ENCODE assay signal across 9 mouse cellular contexts in the genomic region with DNA sequence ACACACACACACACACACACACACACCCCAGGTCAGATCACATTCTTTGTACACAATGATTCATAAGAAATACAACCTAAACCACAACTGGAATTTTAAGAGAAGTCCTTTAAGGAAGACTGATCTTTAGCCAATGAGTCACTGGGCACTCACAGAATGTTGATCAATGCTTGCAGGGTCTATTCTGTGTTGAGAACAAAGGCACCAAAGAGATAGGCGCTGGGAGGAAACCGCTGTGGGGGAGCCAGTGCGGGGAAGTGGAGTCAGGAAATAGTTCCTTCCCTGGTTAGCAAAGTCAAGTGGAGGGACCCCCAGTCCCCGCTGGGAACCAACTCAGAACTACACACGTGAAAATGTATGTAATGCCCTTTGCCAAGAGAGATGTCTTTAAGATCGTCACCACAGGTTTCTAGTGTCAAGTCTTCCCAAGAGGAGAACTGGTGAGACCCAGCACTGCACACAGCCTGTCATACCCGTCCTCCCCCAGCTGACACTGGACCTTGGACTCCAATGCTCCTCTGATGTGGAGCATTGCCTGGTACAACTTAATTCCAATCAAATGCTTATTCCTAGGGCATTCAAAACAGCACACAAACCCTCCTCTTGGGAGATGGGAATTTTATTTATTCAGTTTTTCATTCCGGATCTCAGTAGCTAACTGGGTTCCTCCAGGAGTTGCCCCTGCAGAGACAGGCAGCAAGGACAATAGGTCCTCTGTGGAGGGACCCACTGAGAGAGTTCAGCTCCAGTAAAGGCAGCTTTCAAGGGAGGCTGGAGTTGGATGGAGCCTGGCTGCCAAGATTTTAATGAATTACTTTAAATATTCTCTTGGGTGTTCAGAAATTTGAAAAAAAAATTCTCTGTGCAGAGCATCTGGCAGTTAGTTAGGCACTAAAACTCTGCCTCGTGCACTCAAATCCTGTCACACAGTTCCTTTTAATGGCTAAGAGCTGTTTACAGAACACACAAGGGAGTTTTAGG. TPM values are rescaled to one million over a fixed set of nuclear protein-coding genes. Genes with fewer than 3 reads are reported as not detected.
A peak's percentile ranks its signal among the peaks of the same experiment; 100 is the strongest.
DNase-seq lines count a peak whose midpoint lies in the region; ATAC-seq lines count a peak whose summit lies in the region.
"Had no signal": no experiment of that assay in that cellular context is flagged by ENCODE, and none has a peak within 500 bp of the region (broad histone marks: within the 10 kb centered on the region; RNA-seq: fewer than 3 reads in every experiment).

No protein-coding gene starts in this region.

- H3K4me2 ChIP-seq in limb, embryonic 11.5 days (ENCODE audit: low read depth, severe bottlenecking): no peak overlapping the region
- H3K4me2 ChIP-seq: liver, embryonic 15.5 days had no signal

- peaks cover 8% of the 10 kb centered on the region for H3K4me1 ChIP-seq in limb, embryonic 11.5 days (ENCODE audit: control insufficient read depth, insufficient read depth, low read length)

- no peaks in the 10 kb centered on the region for H3K27me3 ChIP-seq in limb, embryonic 11.5 days (ENCODE audit: control insufficient read depth, insufficient read depth, low read length)
- H3K27me3 ChIP-seq: liver, embryonic 15.5 days had no signal

- no peak overlapping the region for H3K9ac ChIP-seq in limb, embryonic 11.5 days (ENCODE audit: low read length)
- H3K9ac ChIP-seq: liver, embryonic 15.5 days had no signal

- DNase-seq in frontal cortex, postnatal 25 days (ENCODE audit: low spot score in 2 of 2): no peak
- DNase-seq in thymus, postnatal 14 days: peak; percentile 6
- no peak for DNase-seq in thymus, postnatal 4 days
- peak; percentile 29 for DNase-seq in limb, embryonic 11.5 days (ENCODE audit: low spot score)
- DNase-seq in natural killer cell, adult 2 months (ENCODE audit: low spot score in 2 of 2): no peak
- no peak for DNase-seq in ovary, postnatal 10 days (ENCODE audit: low spot score)
- no peak for DNase-seq in right cerebral cortex, postnatal 4 days

- H3K4me3 ChIP-seq in limb, embryonic 11.5 days (ENCODE audit: low read depth, low read length): no peak overlapping the region
- H3K4me3 ChIP-seq: liver, embryonic 15.5 days had no signal

- 50% methylated on average over 9 of the region's 9 CpGs for WGBS in limb, embryonic 11.5 days

- ATAC-seq in frontal cortex, adult (ENCODE audit: low TSS enrichment): peak; percentile 82
- ATAC-seq in limb, embryonic 11.5 days (ENCODE audit: insufficient number of reproducible peaks, low FRiP score, low TSS enrichment, low read depth): peak; percentile 58; the same call in 1 of the 2 replicates

- H3K36me3 ChIP-seq in limb, embryonic 11.5 days (ENCODE audit: control insufficient read depth, insufficient read depth, low read length): no peaks in the 10 kb centered on the region
- H3K36me3 ChIP-seq: liver, embryonic 15.5 days had no signal

- peak overlapping the region; percentile 55; the same call in 1 of the 2 replicates for H3K27ac ChIP-seq in limb, embryonic 11.5 days (replicated peaks; ENCODE audit: low read depth, low read length)
- H3K27ac ChIP-seq: liver, embryonic 15.5 days had no signal

- no peaks in the 10 kb centered on the region for H3K9me3 ChIP-seq in limb, embryonic 11.5 days (ENCODE audit: control insufficient read depth, low read length)
- H3K9me3 ChIP-seq: liver, embryonic 15.5 days had no signal

RNA-seq across cellular contexts. Expression of gene Gsap, which starts 10.6 kb away (rescaled TPM):
- polyA plus RNA-seq in limb, embryonic 11.5 days (2014; fragmentation: Nextera tagmentation; extraction: Ambion mirVana): 1.4 and 2.2 TPM in 2 replicates

Comparison
In these comparisons a context has a peak if more than half of its experiments do, and no peak if none do; other contexts are left out.
1. DNase-seq: peak in thymus, postnatal 14 days (single experiment) and limb, embryonic 11.5 days (single experiment); none in frontal cortex, postnatal 25 days (0 of 2), thymus, postnatal 4 days (single experiment), natural killer cell, adult 2 months (0 of 2), ovary, postnatal 10 days (single experiment) and right cerebral cortex, postnatal 4 days (single experiment).